26 mouse cellular contexts compared by ENCODE assay signal in genomic region chr2:18913642-18914041, GRCm38 (mm10).
A peak's percentile ranks its signal among the peaks of the same experiment; 100 is the strongest.
DNase-seq lines count a peak whose midpoint lies in the region; ATAC-seq lines count a peak whose summit lies in the region.
"Had no signal": no experiment of that assay in that cellular context is flagged by ENCODE, and none has a peak within 500 bp of the region (broad histone marks: within the 10 kb centered on the region; RNA-seq: fewer than 3 reads in every experiment).

No protein-coding gene starts in this region.

- no peaks in the 10 kb centered on the region for H3K36me3 ChIP-seq in embryonic facial prominence, embryonic 10.5 days (replicated peaks)
- H3K36me3 ChIP-seq in limb, embryonic 11.5 days (ENCODE audit: control insufficient read depth, insufficient read depth, low read length) = no peaks in the 10 kb centered on the region
- no peaks in the 10 kb centered on the region for H3K36me3 ChIP-seq in hindbrain, embryonic 14.5 days (replicated peaks; ENCODE audit: control insufficient read depth, insufficient read depth)
- H3K36me3 ChIP-seq: embryonic facial prominence, embryonic 15.5 days; hindbrain, embryonic 10.5 days; hindbrain, embryonic 13.5 days had no signal

- no peaks in the 10 kb centered on the region for H3K9me3 ChIP-seq in embryonic facial prominence, embryonic 10.5 days
- no peaks in the 10 kb centered on the region for H3K9me3 ChIP-seq in limb, embryonic 11.5 days (ENCODE audit: control insufficient read depth, low read length)
- no peaks in the 10 kb centered on the region for H3K9me3 ChIP-seq in hindbrain, embryonic 14.5 days (ENCODE audit: control insufficient read depth, low read length)
- H3K9me3 ChIP-seq: embryonic facial prominence, embryonic 15.5 days; hindbrain, embryonic 10.5 days; hindbrain, embryonic 13.5 days had no signal

- DNase-seq in embryo, embryonic 10.5 days (ENCODE audit: low spot score) = peak; percentile 28
- peak; percentile 53 for DNase-seq in embryonic facial prominence, embryonic 10.5 days (ENCODE audit: low spot score)
- peak; percentile 79 for DNase-seq in forelimb bud, embryonic 11.5 days (ENCODE audit: low read depth, low spot score)
- DNase-seq in limb, embryonic 11.5 days (ENCODE audit: low spot score) = peak; percentile 51
- DNase-seq in cerebellum, adult 11-12 months = no peak
- DNase-seq in layer of hippocampus, adult 9-11 months = no peak
- no peak for DNase-seq in hindbrain, embryonic 14.5 days (ENCODE audit: low spot score)
- DNase-seq: adrenal gland, adult 2 months; adrenal gland, postnatal 14 days; cerebellum, adult 18-20 months; cerebellum, adult 9-10 months; cerebellum, postnatal 14 days; forebrain, postnatal 0 days; gastrocnemius, postnatal 10 days; gastrocnemius, postnatal 36 days; heart, adult 2 months; heart, postnatal 36 days; kidney, adult 11 months; kidney, adult 8-10 months had no signal

- H3K4me1 ChIP-seq in embryonic facial prominence, embryonic 10.5 days = peaks cover 43% of the 10 kb centered on the region
- H3K4me1 ChIP-seq in limb, embryonic 11.5 days (ENCODE audit: control insufficient read depth, insufficient read depth, low read length) = peaks cover 8% of the 10 kb centered on the region; the same call in 1 of the 2 replicates
- no peaks in the 10 kb centered on the region; the same call in 1 of the 2 replicates for H3K4me1 ChIP-seq in hindbrain, embryonic 14.5 days (replicated peaks; ENCODE audit: control insufficient read depth, insufficient read depth, low read length)

- no peak overlapping the region for H3K4me2 ChIP-seq in limb, embryonic 11.5 days (ENCODE audit: low read depth, severe bottlenecking)
- H3K4me2 ChIP-seq in hindbrain, embryonic 14.5 days (replicated peaks) = no peak overlapping the region
- H3K4me2 ChIP-seq: embryonic facial prominence, embryonic 15.5 days; heart, embryonic 11.5 days; hindbrain, embryonic 13.5 days had no signal

- no peak overlapping the region for H3K27ac ChIP-seq in embryonic facial prominence, embryonic 10.5 days (replicated peaks)
- H3K27ac ChIP-seq in limb, embryonic 11.5 days (replicated peaks; ENCODE audit: low read depth, low read length) = no peak overlapping the region
- no peak overlapping the region for H3K27ac ChIP-seq in hindbrain, embryonic 14.5 days
- H3K27ac ChIP-seq: embryonic facial prominence, embryonic 15.5 days; heart, adult 2 months; hindbrain, embryonic 10.5 days; hindbrain, embryonic 13.5 days; hindbrain, postnatal 0 days had no signal

- ATAC-seq in limb, embryonic 11.5 days (ENCODE audit: insufficient number of reproducible peaks, low FRiP score, low TSS enrichment, low read depth) = no peak
- ATAC-seq in hindbrain, embryonic 14.5 days (ENCODE audit: low FRiP score) = no peak
- ATAC-seq: CD4-positive, CD25-positive, alpha-beta regulatory T cell, adult 4 months; forebrain, embryonic 14.5 days; forebrain, postnatal 0 days; hindbrain, postnatal 0 days had no signal

- no peak overlapping the region for H3K9ac ChIP-seq in limb, embryonic 11.5 days (ENCODE audit: low read length)
- no peak overlapping the region for H3K9ac ChIP-seq in hindbrain, embryonic 14.5 days
- H3K9ac ChIP-seq: embryonic facial prominence, embryonic 15.5 days; forebrain, postnatal 0 days; hindbrain, embryonic 13.5 days had no signal

- H3K27me3 ChIP-seq in embryonic facial prominence, embryonic 10.5 days (replicated peaks; ENCODE audit: low read depth, poor library complexity, severe bottlenecking) = no peaks in the 10 kb centered on the region
- no peaks in the 10 kb centered on the region for H3K27me3 ChIP-seq in limb, embryonic 11.5 days (ENCODE audit: control insufficient read depth, insufficient read depth, low read length)
- no peaks in the 10 kb centered on the region for H3K27me3 ChIP-seq in hindbrain, embryonic 14.5 days (ENCODE audit: control insufficient read depth, insufficient read depth, low read length)
- H3K27me3 ChIP-seq: embryonic facial prominence, embryonic 15.5 days; hindbrain, embryonic 13.5 days had no signal

- WGBS in embryonic facial prominence, embryonic 10.5 days = 21% methylated on average over 3 of the region's 3 CpGs
- WGBS in limb, embryonic 11.5 days = 8% methylated on average over 3 of the region's 3 CpGs
- 86% methylated on average over 3 of the region's 3 CpGs for WGBS in hindbrain, embryonic 14.5 days

- no peak overlapping the region for H3K4me3 ChIP-seq in embryonic facial prominence, embryonic 10.5 days
- no peak overlapping the region for H3K4me3 ChIP-seq in limb, embryonic 11.5 days (ENCODE audit: low read depth, low read length)
- no peak overlapping the region for H3K4me3 ChIP-seq in hindbrain, embryonic 14.5 days (replicated peaks; ENCODE audit: low read length)
- H3K4me3 ChIP-seq: embryonic facial prominence, embryonic 15.5 days; heart, adult 2 months; hindbrain, embryonic 10.5 days; hindbrain, embryonic 13.5 days had no signal

Comparison
In these comparisons a context has a peak if more than half of its experiments do, and no peak if none do; other contexts are left out.
1. DNase-seq: peak in embryo, embryonic 10.5 days (single experiment), embryonic facial prominence, embryonic 10.5 days (single experiment), forelimb bud, embryonic 11.5 days (single experiment) and limb, embryonic 11.5 days (single experiment); none in cerebellum, adult 11-12 months (single experiment), layer of hippocampus, adult 9-11 months (single experiment) and hindbrain, embryonic 14.5 days (single experiment).